Mouse (Mus musculus) granulocyte monocyte progenitor cell, adult 5-6 weeks (primary cell): ENCODE results near the gene Dync1i1. TPM values are rescaled to one million over a fixed set of nuclear protein-coding genes. Genes with fewer than 3 reads are reported as not detected.

ENCODE experiments used
- ATAC-seq: replicated peaks from 2 replicates; pipeline ENCODE4 v1.8.0; 2016; ENCODE audit warnings: mild to moderate bottlenecking, moderate TSS enrichment, inconsistent platforms; ENCODE audit not compliant: poor library complexity, severe bottlenecking
- total RNA-seq, 2 experiments: library from RNA; stranded (forward) in 1 of 2; stranded (reverse) in 1 of 2; fragments of 200-712, 200-1000 nt in 1 of 2; fragments of >200 nt in 1 of 2; fragmentation: Nextera tagmentation in 1 of 2; gene quantifications; 2 replicates each; pipeline ENCODE4 v1.2.3; 2014 to 2017

Dync1i1 gene
- total RNA-seq, 2 experiments from 2014 or later, result not detected

DNA sequence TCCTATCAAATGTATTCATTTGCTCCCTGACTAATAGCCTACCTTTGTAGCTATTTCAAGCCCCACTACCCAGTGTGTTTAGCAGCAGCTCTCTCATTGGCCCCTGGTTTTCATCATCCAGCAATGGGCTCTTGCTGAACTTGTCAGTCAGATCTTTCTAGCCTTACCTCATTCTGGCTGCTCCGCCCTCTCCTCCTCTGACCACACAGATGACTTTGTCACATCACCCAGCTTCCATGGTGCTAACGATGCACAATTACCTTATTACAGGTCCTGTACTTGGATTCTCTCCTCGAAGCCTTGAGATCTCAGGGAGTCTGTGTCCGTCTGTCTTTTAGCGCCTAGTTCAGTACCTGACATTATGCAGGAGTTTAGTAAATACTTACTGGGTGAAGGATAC lies 120.7 kb downstream of the Dync1i1 start:
- ATAC-seq, result no peak

DNA sequence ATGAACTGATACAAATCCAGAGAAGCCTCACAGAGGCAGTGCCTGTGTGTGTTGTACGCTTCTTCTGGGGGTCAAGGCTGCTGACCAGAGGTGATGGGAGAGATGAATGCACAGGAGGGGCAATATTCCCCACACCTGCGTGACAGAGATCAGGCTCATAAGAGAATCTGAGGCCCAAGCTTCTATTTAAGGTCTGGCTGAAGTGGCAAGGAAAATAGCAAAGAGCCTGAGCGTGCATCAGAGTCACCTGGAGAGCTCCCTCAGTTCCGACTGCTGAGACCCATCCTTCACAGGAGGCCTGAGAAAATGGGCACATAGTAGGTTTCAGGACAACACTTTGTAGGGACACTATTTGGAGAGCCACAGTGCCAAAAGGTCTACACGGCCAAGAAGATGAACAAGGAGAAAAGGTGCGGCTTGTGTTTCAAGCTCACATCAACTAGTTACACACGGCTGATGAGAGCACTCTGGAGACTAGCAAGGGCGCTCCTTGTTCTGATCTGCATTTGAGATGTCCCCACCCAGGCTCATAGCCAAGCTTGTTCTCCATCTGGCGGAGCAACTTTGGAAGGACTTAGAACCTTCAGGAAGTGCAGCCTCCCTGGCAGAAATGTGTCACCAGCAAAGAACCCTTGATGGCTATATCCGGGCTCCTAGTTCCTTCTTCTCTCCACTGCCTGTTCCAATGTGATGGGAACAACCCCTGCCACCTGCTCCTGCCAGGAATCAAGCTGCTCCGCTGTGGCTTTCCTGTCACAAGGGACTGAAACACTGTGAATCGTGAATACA lies 128.8 kb downstream of the Dync1i1 start:
- no peak for ATAC-seq

DNA sequence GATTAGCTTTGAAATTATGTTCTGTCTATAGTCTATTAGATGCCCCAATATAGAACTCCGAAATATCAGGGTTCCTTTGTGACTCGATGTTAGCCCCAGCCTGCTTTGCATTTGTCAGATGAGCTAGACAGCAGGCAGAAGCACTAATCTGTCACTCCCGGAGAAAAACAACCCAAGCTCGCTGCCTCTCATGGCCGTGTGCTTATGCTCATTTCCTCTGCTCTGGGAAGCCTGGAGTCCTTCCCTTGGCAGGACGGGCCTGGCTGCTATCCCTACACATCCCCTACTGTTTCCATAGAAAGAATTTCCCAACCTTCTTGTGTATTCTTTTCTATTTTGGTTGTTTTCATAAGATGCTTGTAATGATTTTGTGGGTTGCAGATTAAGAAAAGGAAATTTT lies 130.1 kb downstream of the Dync1i1 start:
- ATAC-seq, result no peak

DNA sequence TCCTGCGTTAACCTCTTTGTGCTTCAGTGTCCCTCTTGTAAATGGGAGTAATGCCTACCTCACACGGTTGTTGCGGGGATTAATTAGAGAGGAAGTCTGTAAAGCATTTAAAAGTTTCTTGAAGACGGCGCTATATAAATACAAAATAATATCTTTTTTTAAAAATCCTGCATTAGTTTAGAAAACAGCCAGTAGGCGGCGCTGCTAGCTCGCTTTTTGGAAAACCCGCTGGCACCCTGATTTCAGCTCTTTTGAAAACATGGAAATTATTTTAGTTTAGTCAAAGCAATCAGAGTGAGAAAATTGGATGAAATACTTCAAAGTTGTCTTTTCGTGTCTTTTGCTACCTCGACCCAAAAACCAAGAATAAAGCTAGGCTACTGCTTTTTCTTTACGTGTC lies 132.9 kb downstream of the Dync1i1 start:
- ATAC-seq, result no peak; the same call in 1 of the 2 replicates

DNA sequence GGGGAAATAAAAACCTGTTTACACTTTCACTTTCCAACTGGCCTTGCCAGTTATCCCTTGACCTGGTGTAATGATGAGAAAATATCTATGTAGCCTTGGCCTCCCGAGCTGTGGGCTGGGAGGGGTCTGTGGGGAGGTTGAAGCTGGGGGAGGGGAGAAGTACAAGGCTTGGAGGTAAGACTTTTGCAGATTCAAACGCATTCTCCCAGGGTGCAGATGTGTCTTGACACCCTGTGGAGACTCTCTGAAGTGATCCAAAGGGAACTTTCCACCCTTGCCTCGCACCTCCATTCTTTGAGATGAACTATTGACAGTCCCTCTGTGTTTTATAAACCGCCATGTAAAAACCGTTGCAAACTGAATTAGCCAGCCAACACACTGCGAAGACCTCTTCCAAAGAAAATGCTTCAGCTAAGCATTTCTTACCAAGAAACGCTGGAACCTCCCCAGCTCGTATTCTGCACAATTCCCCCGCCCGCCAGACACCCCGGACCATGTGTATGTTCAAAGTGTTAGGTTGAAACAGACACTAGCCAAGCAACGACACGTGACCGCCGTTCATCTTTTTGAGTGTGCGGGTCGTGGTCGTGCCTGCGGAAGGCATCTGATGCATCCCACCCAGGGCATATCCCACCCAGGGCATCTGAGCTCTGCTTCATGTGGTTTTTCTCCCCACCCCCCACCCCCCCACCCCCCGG lies 133.6 kb downstream of the Dync1i1 start:
- no peak; the same call in 1 of the 2 replicates for ATAC-seq

DNA sequence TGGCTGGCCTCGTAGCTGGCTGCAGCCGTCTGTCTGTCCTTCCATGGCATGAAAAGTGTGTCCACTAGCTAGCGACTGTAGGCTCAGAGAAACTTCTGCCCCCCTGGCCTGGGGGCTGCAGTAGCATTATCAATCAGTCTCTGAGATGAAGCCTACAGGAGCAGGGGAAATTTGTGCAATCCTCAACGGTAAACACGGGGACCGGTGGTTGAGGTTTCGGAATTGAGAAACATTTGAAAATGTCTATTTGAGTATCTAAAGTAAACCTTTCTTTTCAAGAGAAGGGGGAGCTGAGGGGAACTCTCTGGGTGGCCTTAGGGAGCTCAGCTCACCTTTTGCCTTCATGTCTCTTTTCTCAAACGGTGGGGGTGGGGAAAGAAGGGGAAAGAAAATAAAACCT lies 134.2 kb downstream of the Dync1i1 start:
- peak; percentile 58 for ATAC-seq

DNA sequence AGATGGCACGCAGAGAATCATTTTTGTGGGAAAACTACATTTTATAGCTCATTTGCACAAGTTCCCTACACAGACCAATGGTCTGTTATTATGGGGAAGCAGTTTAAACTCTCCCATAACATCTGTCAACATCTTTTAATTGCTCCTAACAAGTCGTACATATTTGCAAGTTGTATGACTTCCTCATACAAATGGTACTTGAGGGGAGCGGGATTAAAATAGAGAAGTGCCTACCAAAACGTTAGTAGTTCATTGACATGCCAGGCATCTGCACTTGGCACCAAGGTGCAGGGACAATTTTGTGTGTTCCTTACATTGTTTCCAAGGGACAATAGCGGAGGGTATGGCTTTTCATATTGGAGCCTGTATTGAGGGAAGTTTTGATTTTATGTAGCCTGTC lies 140.7 kb downstream of the Dync1i1 start:
- peak; percentile 55 for ATAC-seq

DNA sequence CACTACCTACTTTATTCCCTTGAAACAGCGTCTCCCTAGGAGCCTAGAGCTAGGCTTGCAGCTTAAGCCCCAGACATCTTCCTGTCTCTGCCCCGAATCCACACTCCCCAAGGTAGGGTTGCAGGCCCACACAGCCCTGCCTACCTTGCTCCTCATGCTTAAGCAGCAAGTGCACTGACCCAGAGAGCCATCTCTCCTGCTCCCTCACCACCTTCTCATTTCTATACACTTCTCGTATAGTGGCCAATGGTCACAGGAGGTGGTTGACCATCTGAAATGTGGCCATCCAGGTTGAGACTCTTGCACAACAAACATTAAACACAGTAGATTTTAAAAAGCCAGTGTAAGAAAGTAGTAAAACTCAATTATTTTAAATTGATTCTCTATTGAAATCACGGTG lies 141.8 kb downstream of the Dync1i1 start:
- ATAC-seq, result no peak

DNA sequence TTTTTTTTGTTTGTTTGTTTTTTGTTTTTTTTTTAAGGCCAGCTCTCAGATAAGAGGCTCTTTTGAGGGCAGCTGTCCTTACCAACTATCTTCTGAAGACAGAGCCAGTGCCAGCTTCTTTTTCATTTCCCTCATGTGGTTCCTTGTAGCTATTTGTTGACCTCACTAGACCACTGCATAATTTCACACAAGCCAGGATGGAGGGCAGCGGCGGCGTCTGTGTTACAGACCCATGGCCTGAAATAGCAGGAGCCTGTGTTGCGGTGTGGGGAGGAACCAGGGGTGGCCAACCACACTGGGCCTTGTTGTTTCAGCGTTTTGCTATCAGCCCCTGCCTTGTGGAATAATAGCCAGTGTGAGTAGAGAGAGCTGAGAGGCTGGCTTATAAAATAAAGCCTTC lies 145.6 kb downstream of the Dync1i1 start:
- ATAC-seq, result no peak

DNA sequence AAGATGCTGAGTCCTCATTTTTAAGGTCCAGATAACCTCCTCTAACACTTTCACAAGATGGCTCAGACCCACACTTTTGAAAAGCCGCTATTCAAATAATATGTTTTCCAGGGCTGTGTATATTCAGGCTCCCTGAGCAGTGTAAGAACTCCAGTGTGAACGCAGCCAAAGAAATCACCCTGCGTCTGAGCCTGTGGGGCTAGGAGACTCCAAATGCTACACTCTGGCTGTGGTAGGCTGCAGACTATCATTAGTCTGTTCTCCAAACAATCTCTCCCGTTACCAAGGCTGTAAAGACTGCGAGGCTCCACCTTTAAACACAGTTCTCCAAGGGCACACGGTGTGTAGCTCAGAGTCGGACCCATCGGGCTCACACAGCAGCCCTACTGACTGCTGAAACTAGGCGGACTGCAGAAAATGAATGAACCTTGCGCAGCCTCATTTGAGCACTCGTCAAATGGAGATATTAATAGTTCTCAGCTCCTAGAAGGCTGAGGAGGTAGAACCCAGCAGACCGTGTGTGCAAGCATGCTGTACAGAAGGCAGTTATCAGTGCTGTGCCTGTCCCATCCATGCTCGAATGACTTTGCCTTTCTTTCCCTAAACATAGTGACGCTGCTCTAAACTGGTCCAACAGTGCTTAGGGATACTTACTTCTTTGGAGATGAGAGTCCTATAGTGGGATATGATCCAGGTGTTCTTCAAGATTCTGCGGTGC lies 146.3 kb downstream of the Dync1i1 start:
- no peak for ATAC-seq

DNA sequence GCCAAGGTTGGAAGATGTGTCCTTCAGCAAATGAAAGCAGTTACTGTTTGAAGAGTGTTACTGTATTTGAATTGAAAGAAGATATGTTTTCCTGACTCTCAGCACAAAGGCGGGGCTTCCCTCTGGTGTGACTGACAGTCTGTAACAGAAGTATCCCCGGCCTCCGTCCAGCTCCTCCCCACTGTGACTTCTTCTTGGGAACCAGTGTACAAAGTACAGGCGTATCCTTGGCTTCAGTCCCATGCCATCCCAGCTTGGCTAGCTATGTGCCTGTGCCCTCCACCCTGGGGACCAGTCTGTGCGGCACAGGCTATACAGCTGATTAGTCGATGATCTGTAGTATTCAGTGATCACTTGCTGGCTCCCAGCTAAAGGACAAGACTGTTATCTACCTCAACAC lies 163.9 kb downstream of the Dync1i1 start:
- no peak for ATAC-seq

DNA sequence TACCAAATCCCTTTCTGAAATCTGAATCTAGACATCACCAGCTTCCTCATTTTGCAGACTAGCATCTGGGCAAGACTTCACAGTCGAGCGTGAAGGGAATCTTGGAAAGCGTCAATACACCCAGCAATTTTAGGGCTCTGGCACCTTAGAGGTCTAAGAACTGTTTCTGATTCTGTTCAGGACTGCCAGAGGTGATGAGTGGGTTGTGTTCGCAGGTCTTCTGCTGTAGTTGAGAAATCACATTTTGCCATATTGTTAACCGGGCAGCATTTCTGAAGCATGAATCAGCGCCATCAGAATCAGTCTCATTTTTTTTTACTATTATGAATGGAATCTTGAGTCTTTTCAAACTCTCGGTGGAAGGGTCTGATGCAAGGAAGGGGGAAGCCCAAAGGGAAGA lies 185.9 kb downstream of the Dync1i1 start:
- ATAC-seq, result no peak

DNA sequence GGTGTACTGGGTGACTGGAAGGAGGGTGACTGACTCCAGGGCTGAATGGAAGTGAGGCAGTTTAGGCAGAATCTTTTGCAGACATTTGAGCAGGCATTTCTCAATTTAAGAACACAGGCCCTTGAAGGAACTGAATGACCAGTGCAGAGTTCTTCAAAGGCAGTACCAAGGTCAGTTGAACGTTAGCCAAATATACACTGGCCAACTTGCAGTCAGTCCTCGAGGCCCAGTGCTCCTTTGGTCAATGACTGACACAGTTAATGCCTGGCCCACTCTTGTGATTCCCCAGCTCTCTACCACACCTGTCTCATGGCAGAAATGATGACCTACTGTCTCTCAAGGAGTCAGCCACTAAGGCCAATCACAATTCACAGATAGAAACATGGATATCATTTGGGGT lies 189.6 kb downstream of the Dync1i1 start:
- no peak for ATAC-seq

DNA sequence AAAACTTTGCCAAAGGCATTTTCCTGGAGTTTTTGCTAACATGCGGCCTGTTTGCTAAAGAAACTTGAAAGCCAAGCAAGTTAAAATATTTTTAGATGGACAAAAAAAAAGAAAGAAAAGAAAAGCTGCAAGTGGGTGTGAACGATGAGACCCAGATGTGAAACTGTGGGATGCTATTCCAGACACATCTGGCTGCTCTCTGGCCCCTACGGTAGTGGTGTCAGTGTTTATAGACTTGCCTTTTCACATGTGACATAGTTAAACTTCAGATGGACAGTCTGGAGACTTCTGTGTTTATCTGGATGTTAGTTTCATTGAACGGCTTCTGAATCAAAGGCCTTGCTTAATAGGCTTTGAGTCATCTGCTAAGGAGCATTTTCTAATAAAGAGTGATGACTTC lies 195.2 kb downstream of the Dync1i1 start:
- no peak for ATAC-seq

DNA sequence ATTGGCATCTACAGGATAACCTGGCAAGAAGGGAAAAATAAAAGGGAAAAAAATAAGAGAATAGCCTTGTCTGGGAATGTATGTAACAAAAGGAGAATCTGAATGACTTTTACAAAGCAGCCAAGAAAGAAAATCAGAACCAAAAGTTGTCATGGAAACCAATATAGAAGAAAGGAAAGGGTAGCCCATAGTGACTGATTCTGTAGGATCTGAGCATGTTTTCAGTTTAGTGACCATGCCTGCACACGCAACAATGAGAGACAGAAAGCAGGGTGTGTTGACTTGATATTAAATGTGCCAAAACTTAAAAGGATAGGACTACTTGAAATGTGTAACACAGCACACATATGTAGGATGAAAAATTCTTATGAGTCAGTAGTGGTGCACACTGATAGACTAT lies 197.2 kb downstream of the Dync1i1 start:
- no peak for ATAC-seq

DNA sequence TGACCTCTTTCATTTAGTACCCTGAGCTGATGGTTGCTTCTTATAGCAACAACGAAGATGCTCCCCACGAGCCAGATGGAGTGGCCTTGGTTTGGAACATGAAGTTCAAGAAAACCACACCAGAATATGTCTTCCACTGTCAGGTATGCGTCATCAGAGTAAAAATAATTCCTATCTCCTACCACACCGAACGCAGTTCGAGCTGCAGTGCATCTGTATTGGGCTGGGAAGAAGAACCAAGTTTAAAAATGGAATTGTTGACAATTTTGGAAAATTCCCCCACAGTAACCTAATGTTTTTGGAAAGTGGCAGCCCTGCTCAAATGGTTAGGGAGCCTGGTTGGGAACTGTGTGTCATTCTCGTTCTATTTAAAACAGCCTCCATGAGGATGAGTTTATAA lies 197.7 kb downstream of the Dync1i1 start:
- no peak for ATAC-seq

DNA sequence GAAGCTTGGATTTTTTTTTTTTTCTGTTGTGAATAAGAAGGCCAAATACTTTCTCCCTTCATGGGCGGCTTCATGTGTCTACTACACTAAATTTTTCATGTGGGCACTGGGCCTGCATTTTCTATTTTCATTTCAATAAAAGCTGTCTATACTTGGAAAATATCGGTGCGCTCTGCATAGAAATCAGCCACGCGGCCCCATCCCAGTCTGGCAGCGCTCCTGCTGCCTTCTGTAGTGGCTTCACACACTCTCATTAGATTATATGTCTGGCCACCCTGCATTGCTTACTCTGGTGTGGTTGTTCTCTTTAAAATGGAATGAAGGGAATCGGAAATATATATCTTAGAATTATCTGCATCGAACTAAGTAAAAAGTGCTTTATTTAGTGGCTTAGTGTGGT lies 204.7 kb downstream of the Dync1i1 start:
- no peak for ATAC-seq

DNA sequence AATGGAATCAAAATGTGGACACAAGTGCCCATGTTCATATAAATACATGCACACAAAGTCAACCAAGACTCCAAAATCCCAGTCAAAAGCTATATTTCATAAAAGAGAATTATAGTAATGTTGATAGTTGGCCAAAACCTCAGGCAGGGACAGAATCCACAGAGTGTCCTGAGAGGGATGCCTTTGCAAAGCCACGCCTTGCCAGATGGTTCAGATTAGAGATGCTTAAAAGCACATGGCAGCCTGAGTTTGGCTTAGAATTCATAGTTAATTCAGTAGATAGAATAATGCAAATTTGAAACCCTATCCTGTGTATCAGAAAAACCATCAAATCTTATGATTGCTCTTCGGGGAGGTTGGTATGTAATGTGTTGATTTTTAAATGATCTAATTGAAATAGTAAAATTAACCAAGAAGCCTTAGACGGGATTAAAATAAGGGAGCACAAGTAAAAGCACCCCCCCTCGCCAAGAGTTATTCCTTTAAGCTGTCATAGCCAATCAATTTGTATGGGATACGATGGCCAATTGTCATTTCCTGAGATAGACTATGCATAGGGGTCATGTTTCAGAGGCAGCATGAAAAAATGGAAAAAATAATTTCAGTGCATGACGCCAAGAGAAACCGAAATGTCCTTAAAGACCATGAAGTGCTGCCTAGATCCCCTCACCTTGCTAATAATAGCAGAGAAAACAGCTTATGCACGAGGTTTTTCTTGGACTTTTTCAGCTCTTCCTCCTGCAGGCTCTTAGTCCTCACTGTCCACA lies 210.3 kb downstream of the Dync1i1 start:
- no peak for ATAC-seq

DNA sequence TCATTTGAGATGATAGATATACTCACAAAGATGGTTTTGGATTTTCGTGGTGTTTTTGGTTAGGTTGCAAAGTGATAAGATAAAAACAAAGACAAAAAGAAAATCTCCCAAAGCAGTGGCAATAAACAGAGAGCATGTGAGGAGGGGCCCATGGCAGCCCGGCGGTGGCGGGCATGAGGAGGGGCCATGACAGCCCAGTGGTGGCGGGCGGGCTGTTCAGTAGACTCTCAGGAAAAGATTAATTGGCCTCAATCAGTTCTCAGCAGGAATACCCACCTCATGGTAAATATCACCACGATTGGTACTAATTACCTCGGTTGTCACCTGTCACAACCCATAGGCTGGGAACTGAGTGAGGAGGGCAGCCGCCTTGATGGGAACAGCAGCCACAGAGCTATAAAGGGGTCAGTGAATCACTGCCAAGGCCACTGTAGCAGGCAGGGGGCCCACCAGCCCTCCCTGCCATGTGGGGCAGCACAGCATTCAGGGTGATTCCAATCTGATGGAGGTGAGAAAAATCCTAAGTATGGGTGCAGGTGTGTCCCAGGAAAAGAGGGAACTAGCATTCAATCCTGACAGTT lies 224.5 kb downstream of the Dync1i1 start:
- no peak for ATAC-seq

DNA sequence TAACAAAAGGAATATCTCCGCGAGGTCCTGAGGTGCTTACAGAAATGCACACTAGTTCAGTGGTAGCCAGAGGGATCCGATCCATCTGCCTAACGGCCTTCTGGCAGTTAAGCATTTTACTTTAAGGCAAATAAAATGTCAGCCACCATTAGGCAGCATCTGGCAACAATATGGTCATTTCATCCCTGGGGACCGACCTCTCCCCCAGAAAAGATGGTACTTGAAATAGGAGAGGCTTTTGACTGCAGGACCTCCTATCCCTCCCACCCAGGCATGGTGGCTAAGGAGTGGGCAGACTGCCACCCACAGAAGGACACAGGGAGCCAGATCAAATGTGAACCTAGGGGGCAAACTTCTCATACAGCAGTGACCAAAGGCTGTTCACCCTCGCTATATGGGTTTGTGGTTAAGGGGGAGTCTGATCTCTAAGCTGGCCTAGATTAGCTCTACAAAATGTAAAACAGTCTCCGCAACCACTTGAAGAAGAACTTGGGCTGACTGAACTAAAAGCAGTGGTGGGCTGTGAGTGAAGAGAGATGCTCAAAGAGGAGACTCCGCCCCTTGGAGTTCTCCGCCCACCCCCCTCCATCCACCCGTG lies 231.0 kb downstream of the Dync1i1 start:
- ATAC-seq, result no peak
